Mouse (Mus musculus) monocyte, adult 5-6 weeks (primary cell): Measurements from ENCODE around the gene Cdc42bpb. TPM values are rescaled to one million over a fixed set of nuclear protein-coding genes. Genes with fewer than 3 reads are reported as not detected.

Experiments used
- ATAC-seq: fragments of 153-309, 156-312 bp; replicated peaks from 2 replicates; pipeline ENCODE4 v1.8.0; 2017; ENCODE audit warnings: mild to moderate bottlenecking; ENCODE audit not compliant: low TSS enrichment, insufficient number of reproducible peaks, severe bottlenecking, poor library complexity, low FRiP score
- total RNA-seq: library from RNA; stranded (forward); fragments of 200-1000, 200-491, 200-594 nt; gene quantifications from 3 replicates; pipeline ENCODE4 v1.2.3, GENCODE M21; 2017

The Cdc42bpb gene
- total RNA-seq, 1 experiment from 2014 or later = 37.5 TPM

GRCm38 (mm10) chr12:111394008-111394407 is 16.5 kb upstream of the Cdc42bpb start:
- ATAC-seq = no peak

DNA sequence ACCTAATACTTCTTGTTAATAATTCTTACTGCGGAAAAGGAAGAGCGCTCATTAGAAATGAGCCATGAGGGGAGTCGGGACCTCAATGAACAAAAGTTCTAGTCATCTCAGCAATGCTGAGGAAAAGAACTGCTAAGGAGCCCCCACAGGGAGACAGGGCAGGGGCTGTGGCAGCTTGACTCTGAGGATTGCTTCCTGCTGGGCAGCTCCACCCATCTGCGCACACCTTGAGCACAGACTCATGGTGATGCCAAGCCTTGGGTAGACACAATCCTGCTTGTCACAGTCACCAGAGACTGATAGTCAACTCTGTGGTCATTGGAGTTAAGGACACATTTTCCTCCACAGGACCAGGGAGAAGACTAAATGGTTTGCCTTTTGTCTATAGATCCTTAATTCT is 9.6 kb upstream of the Cdc42bpb start:
- ATAC-seq = no peak

- 0 out of 2 replicates have a peak, but pooled peaks have one; percentile 40 for ATAC-seq
These were observed 9.2 kb upstream of the Cdc42bpb start for GRCm38 (mm10) chr12:111386642-111387120.

DNA sequence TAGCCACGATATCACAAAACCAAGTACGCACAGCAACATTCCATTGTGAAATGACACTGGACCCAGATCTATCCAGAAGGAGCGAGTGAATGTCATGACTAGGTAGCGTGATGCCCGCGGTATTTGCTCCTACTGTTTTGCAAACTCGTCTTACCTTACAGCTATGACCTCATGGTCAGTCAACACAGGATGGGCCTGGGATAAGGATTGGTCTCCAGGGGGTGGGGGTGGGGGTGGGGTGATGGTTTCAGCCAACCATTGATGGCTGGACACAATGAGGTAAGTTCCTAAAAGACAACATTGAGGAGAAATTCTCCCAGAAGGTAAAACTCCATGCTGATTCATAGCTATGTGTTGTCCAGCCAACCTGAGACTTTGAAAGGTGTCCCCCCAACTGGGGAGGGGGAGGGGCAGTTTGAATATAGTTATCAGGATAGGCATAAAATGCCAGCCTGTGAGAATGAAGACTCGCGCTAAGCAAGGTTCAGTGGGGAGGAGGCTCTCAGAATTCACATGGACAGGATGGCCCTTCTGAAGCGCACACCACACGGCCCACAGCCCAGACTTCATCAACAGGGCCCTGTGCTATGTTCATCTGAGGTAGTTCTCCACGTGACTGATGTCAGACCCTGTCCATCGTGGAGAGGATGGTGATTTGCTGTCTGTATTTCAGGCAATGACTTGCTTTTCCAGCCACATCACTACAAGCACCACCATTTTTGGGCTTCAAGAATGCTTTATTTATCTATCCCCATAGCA is 8.5 kb upstream of the Cdc42bpb start:
- ATAC-seq = no peak

- no peak for ATAC-seq
These were observed 1.3 kb upstream of the Cdc42bpb start for GRCm38 (mm10) chr12:111378812-111379211.

DNA sequence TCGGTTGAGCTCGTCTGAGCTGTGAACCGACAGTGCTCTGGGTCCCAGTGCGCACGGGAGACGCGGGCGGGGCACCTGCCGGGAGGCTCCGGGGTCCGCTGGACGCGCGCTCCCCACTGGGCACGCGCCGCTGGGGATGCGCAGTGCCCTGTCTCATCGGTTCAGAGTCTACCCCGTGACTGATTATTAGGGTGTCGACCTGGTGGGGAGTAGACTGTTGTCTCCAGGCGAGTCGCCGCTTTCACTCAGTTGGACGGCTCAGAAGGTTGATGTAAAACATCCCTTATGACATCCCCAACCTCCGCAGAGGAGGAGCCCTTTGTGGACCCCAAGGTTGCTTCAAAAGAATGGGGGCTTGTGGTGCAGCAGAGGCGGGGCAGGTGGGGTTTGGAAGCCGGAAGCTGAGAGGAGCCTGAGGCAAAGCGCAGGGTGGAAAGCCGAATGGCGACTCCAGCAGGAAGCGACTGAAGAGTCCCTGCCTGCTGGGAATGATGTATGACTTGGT is 520 bp upstream of the Cdc42bpb start:
- 0 out of 2 replicates have a peak, but pooled peaks have one; percentile 1 for ATAC-seq

GRCm38 (mm10) chr12:111376826-111377331 is 639 bp downstream of the Cdc42bpb start:
- no peak for ATAC-seq

DNA sequence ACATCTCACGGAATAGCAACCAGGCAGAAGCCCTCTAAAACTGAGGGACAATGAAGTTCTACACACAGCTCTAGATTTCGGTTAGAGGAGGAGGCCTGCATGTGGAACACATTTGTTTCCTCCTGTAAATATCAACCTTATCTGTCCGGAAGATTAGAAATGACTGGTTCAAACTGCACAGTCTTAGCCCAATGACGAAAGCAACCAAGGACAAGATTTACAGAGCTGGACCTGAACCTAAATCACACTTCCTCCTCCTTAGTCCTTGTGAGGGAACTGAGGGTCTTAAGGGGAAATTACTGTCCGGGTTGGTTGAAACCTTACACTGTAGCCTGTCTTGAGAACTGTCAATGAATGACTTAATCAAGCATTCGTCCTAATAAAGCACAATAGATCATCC is 1.5 kb downstream of the Cdc42bpb start:
- ATAC-seq = no peak

GRCm38 (mm10) chr12:111375559-111375958 is 2.0 kb downstream of the Cdc42bpb start:
- peak; percentile 42; the same call in 1 of the 2 replicates for ATAC-seq

GRCm38 (mm10) chr12:111374727-111375126 is 2.8 kb downstream of the Cdc42bpb start:
- ATAC-seq = no peak

DNA sequence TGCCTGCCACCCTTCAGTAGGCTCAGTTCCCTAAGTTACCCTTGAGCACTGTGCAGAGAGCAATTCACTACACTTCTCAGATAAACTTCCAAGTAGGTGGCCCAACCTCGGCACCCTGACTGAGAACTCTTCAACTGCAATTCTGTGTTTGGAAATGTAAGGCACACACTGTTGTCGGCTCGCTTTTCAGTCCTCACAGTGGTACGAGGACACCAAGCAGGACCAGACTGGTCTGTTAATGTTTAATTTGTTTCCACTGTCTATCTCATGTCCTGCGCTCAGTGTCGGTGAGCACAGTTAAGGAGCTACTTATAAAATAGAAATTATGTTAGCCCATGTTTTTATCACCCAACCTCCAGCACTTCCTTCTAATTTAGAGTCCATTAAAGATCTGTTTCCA is 4.1 kb downstream of the Cdc42bpb start:
- no peak for ATAC-seq

- no peak for ATAC-seq
These were observed 5.6 kb downstream of the Cdc42bpb start for GRCm38 (mm10) chr12:111371905-111372304.

DNA sequence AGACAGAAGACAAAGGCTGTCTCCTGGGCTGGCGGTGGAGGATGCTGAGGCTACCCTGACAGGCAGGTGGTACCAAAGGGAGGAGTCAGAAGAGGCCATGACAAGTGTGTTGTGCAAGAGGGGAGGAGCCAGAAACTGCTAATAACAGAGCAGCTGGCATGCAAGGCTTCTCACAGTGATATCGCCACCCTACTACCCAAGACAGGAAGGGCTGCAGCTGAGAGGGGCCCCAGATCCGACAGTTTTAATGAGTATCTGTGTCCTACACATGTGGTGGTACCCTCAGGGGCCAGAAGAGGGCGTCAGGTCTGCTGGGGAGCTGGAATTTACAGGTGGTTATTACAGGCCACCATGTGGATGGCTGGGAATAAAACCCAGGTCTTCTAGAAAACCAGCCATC is 7.3 kb downstream of the Cdc42bpb start:
- peak; percentile 33; the same call in 1 of the 2 replicates for ATAC-seq

DNA sequence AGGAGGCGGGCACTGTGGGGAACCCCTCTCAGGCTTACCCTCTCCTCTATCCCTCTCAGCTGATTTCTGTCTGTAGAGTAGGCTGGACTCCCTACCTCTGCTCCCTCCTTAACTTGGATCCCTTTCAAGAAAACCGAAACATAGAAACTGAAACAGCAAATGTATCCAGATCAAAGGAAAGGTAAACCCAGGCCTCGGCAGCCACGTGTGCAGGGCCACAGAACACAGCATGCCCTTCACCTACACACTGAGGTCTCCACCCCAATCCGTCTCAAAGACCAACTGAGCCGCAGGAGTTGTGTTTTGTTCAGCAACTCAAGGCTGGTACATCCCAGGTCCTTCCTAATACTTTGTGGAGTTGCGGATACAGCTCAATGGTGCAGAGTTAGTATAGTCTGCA is 10.5 kb downstream of the Cdc42bpb start:
- no peak for ATAC-seq

DNA sequence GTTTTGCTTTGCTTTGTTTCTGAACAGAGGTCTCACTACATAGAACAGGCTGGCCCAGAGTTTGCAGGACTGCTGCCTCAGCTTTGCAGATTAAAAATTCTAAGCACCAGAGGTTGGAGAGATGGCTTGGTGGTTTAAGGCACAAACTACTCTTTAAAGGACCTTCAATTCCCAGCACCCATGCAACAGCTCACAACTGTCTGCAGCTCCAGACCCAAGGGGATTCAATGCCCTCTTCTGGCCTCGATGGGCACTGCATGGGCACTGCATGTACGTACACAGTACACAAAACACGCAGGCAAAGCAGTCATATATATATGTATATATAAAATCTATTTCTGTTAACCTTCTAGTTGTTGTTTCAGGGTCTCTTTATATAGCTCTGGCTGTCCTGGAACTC is 13.3 kb downstream of the Cdc42bpb start:
- no peak for ATAC-seq

DNA sequence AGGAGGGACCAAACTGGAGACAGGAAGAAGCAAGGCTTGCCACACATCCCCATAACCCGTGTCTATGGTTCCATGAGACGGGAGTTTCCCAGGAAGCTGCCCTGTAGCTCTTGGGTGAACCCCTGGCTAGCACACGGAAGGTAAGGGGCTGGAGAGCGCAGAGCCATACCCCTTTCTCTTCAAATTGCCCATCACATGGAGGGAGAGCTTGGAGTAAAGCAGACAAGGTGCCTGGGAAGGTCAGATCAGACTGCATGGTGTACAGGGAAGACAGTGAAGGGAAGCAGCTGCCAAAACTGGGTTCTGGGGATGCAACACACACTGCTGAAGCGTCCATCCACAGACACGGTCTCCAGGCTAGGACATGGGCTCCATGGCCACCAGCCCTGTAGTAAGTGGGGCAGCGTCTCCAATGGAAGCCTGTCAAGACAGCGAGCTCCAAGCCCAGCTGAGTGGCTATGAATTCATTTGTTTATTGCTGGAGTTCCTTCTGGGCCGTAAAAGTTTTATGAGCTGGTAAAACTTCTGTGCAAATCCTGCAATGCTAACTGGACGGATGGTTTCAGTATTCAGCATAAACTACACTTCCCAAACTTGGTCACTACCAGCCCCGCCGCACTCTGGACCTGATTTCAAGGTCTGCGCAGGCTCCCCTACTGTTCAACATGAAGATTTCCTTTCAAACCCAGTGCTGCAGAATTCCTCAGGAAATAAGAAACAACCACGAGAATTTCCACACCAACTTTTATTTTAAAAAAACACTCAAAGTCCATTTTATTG is 16.0 kb downstream of the Cdc42bpb start:
- no peak for ATAC-seq

GRCm38 (mm10) chr12:111360671-111361070 is 16.8 kb downstream of the Cdc42bpb start:
- ATAC-seq = no peak

DNA sequence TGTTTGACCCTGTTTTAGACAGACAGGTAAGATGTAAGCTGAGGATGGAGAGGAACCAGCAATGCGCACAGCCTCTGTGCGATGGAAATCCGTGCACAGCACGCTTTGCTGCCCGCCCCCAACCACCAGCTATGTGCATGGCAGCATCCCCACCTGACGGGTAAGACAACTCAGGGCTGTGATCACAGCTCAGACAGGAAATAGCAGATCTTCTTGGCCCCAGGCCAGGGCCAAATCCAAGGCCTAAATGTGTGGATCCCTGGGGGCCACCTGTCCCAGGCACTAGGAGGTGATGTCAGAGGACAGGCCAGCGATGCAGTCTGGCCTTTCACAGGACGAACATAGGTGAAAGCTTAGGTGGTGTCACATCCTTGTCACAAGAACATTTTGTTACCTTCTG is 21.3 kb downstream of the Cdc42bpb start:
- ATAC-seq = no peak

DNA sequence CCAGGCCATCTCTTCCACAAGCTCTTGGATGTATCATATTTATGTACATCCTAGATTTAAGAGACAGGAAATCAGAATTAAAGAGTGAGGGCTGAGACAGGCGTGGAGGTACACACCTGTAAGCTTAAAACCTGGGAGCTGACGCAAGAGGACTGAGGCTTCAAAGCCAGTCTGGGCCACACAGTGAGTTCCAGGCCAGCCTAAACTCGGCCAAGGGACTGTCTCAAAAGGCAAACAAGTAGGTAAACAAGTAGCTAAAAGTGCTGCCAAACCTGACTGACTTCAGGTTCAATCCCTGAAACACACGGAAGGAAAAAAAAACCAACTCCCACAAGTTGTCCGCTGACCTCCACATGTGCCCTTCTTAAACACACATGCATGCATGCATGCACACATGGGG is 23.4 kb downstream of the Cdc42bpb start:
- ATAC-seq = no peak
